Mouse (Mus musculus): ENCODE data around the gene Defb33. TPM values are rescaled to one million over a fixed set of nuclear protein-coding genes. Genes with fewer than 3 reads are reported as not detected.

Gene Defb33
- total RNA-seq (2021) (not detected), polyA plus RNA-seq (2012; rRNA removed) (not detected in 2 replicates)
- long read RNA-seq: 0 reads

GRCm38 (mm10) chr8:20892369-20892768 lies at the start of gene Defb33:
Defb33 (plus strand) TSS chr8:20892669.
- H3K27ac ChIP-seq: no peak within 1 kb of the TSS
- TF ChIP-seq CTCF (IDR thresholded peaks at IDR 0.05) (no peak), POLR2A (IDR thresholded peaks at IDR 0.05; ENCODE audit: insufficient read depth, low read depth, low read length) (no peak), EP300 (IDR thresholded peaks at IDR 0.05; ENCODE audit: insufficient read depth, low read depth, low read length) (no peak)
- no peak within 1 kb of the TSS for H3K4me3 ChIP-seq
- no peak for DNase-seq
- H3K27me3 ChIP-seq (ENCODE audit: control insufficient read depth, insufficient read depth, low read length): no peaks in the 10 kb centered on the region
- no peaks in the 10 kb centered on the region for H3K79me2 ChIP-seq (replicated peaks; ENCODE audit: control insufficient read depth, insufficient read depth, low read length)
- H3K36me3 ChIP-seq (ENCODE audit: control insufficient read depth, insufficient read depth, low read length): no peaks in the 10 kb centered on the region
- H3K4me1 ChIP-seq (ENCODE audit: control insufficient read depth, insufficient read depth, low read length): no peaks in the 10 kb centered on the region
- H3K9ac ChIP-seq (ENCODE audit: low read depth, low read length): no peak within 1 kb of the TSS
- WGBS: 72% methylated on average over 2 of the region's 2 CpGs
- intact Hi-C loops (cut with DNase I): no loop called here

- intact Hi-C loops (cut with DNase I): no loop called here
- no peak overlapping the region for H3K4me3 ChIP-seq
- H3K36me3 ChIP-seq (ENCODE audit: control insufficient read depth, insufficient read depth, low read length): no peaks in the 10 kb centered on the region
- no peaks in the 10 kb centered on the region for H3K4me1 ChIP-seq (ENCODE audit: control insufficient read depth, insufficient read depth, low read length)
- H3K27ac ChIP-seq: no peak overlapping the region
- no peak overlapping the region for H3K9ac ChIP-seq (ENCODE audit: low read depth, low read length)
- TF ChIP-seq CTCF (IDR thresholded peaks at IDR 0.05): no peak
- no peak for TF ChIP-seq POLR2A (IDR thresholded peaks at IDR 0.05; ENCODE audit: insufficient read depth, low read depth, low read length)
- TF ChIP-seq EP300 (IDR thresholded peaks at IDR 0.05; ENCODE audit: insufficient read depth, low read depth, low read length): no peak
- H3K27me3 ChIP-seq (ENCODE audit: control insufficient read depth, insufficient read depth, low read length): no peaks in the 10 kb centered on the region
- H3K79me2 ChIP-seq (replicated peaks; ENCODE audit: control insufficient read depth, insufficient read depth, low read length): no peaks in the 10 kb centered on the region
- DNase-seq: no peak
- WGBS: 32% methylated on average over 6 of the region's 6 CpGs
These were observed 17.9 kb upstream of the Defb33 start for GRCm38 (mm10) chr8:20874608-20875007.

GRCm38 (mm10) chr8:20902527-20902926 lies 10.1 kb downstream of the Defb33 start, which contains the start of gene Gm15056:
Gm15056 (minus strand) TSS chr8:20902627.
- WGBS: 33% methylated on average over 2 of the region's 2 CpGs
- no peaks in the 10 kb centered on the region for H3K4me1 ChIP-seq (ENCODE audit: control insufficient read depth, insufficient read depth, low read length)
- no peaks in the 10 kb centered on the region for H3K36me3 ChIP-seq (ENCODE audit: control insufficient read depth, insufficient read depth, low read length)
- no peak for TF ChIP-seq POLR2A (IDR thresholded peaks at IDR 0.05; ENCODE audit: insufficient read depth, low read depth, low read length)
- no peak for TF ChIP-seq EP300 (IDR thresholded peaks at IDR 0.05; ENCODE audit: insufficient read depth, low read depth, low read length)
- TF ChIP-seq CTCF (IDR thresholded peaks at IDR 0.05): no peak
- H3K27ac ChIP-seq: no peak within 1 kb of the TSS
- H3K4me3 ChIP-seq: no peak within 1 kb of the TSS
- no peak for DNase-seq
- H3K9ac ChIP-seq (ENCODE audit: low read depth, low read length): no peak within 1 kb of the TSS
- intact Hi-C loops (cut with DNase I): no loop called here
- no peaks in the 10 kb centered on the region for H3K27me3 ChIP-seq (ENCODE audit: control insufficient read depth, insufficient read depth, low read length)
- no peaks in the 10 kb centered on the region for H3K79me2 ChIP-seq (replicated peaks; ENCODE audit: control insufficient read depth, insufficient read depth, low read length)

GRCm38 (mm10) chr8:20907119-20907518 lies 14.7 kb downstream of the Defb33 start:
- Histone ChIP-seq H3K4me1 (ENCODE audit: control insufficient read depth, insufficient read depth, low read length) (no peaks in the 10 kb centered on the region), H3K36me3 (ENCODE audit: control insufficient read depth, insufficient read depth, low read length) (no peaks in the 10 kb centered on the region), H3K79me2 (replicated peaks; ENCODE audit: control insufficient read depth, insufficient read depth, low read length) (no peaks in the 10 kb centered on the region), H3K9ac (ENCODE audit: low read depth, low read length) (no peak overlapping the region), H3K4me3 (no peak overlapping the region), H3K27ac (no peak overlapping the region), H3K27me3 (ENCODE audit: control insufficient read depth, insufficient read depth, low read length) (no peaks in the 10 kb centered on the region)
- TF ChIP-seq POLR2A (IDR thresholded peaks at IDR 0.05; ENCODE audit: insufficient read depth, low read depth, low read length): no peak
- no peak for TF ChIP-seq CTCF (IDR thresholded peaks at IDR 0.05)
- no peak for TF ChIP-seq EP300 (IDR thresholded peaks at IDR 0.05; ENCODE audit: insufficient read depth, low read depth, low read length)
- intact Hi-C loops (cut with DNase I): no loop called here
- DNase-seq: no peak
- 76% methylated on average over 2 of the region's 2 CpGs for WGBS

- Histone ChIP-seq H3K27ac (no peak overlapping the region), H3K79me2 (replicated peaks; ENCODE audit: control insufficient read depth, insufficient read depth, low read length) (no peaks in the 10 kb centered on the region), H3K4me3 (no peak overlapping the region), H3K9ac (ENCODE audit: low read depth, low read length) (no peak overlapping the region), H3K27me3 (ENCODE audit: control insufficient read depth, insufficient read depth, low read length) (no peaks in the 10 kb centered on the region), H3K36me3 (ENCODE audit: control insufficient read depth, insufficient read depth, low read length) (no peaks in the 10 kb centered on the region), H3K4me1 (ENCODE audit: control insufficient read depth, insufficient read depth, low read length) (no peaks in the 10 kb centered on the region)
- no peak for TF ChIP-seq CTCF (IDR thresholded peaks at IDR 0.05)
- TF ChIP-seq POLR2A (IDR thresholded peaks at IDR 0.05; ENCODE audit: insufficient read depth, low read depth, low read length): no peak
- TF ChIP-seq EP300 (IDR thresholded peaks at IDR 0.05; ENCODE audit: insufficient read depth, low read depth, low read length): no peak
- WGBS: 47% methylated on average over 2 of the region's 2 CpGs
- no peak for DNase-seq
- intact Hi-C loops (cut with DNase I): no loop called here
These were observed 15.8 kb downstream of the Defb33 start for GRCm38 (mm10) chr8:20908256-20908655.

- no peak for TF ChIP-seq POLR2A (IDR thresholded peaks at IDR 0.05; ENCODE audit: insufficient read depth, low read depth, low read length)
- TF ChIP-seq CTCF (IDR thresholded peaks at IDR 0.05): no peak
- no peak for TF ChIP-seq EP300 (IDR thresholded peaks at IDR 0.05; ENCODE audit: insufficient read depth, low read depth, low read length)
- no peaks in the 10 kb centered on the region for H3K79me2 ChIP-seq (replicated peaks; ENCODE audit: control insufficient read depth, insufficient read depth, low read length)
- intact Hi-C loops (cut with DNase I): no loop called here
- no peak for DNase-seq
- H3K27ac ChIP-seq: no peak overlapping the region
- no peak overlapping the region for H3K4me3 ChIP-seq
- 50% methylated on average over 1 of the region's 1 CpGs for WGBS
- no peaks in the 10 kb centered on the region for H3K4me1 ChIP-seq (ENCODE audit: control insufficient read depth, insufficient read depth, low read length)
- H3K36me3 ChIP-seq (ENCODE audit: control insufficient read depth, insufficient read depth, low read length): no peaks in the 10 kb centered on the region
- H3K27me3 ChIP-seq (ENCODE audit: control insufficient read depth, insufficient read depth, low read length): no peaks in the 10 kb centered on the region
- H3K9ac ChIP-seq (ENCODE audit: low read depth, low read length): no peak overlapping the region
These were observed 19.8 kb downstream of the Defb33 start for GRCm38 (mm10) chr8:20912288-20912687.
